Mouse (Mus musculus) gastrocnemius, adult 2 months (tissue): ENCODE measurements around the gene Tmem258. TPM values are rescaled to one million over a fixed set of nuclear protein-coding genes. Genes with fewer than 3 reads are reported as not detected.

Experiments used
- DNase-seq: peaks from one replicate; pipeline ENCODE4 v3.0.0; 2022
- H3K27ac ChIP-seq: fragments of 200-600 bp; 2 replicates; pipeline ENCODE4 v1.8.1; 2022; ENCODE audit warnings: mild to moderate bottlenecking
- H3K4me3 ChIP-seq: fragments of 200-600 bp; 2 replicates; pipeline ENCODE4 v1.8.1; 2022; ENCODE audit warnings: mild to moderate bottlenecking, moderate library complexity
- CTCF ChIP-seq: fragments of 200-600 bp; IDR thresholded peaks from 2 replicates; pipeline ENCODE4 v1.8.1; 2022; ENCODE audit warnings: antibody characterized with exemption, mild to moderate bottlenecking, moderate library complexity
- intact Hi-C: fragments of 180-260 bp; cut with DNase I; formaldehyde crosslinking; loops from one replicate; pipeline ENCODE4 v1.15.1; 2025
- total RNA-seq, 2 experiments: library from RNA; stranded (reverse); gene quantifications; 2 replicates each; pipeline ENCODE4 v1.2.3; 2021

Gene Tmem258
- total RNA-seq, 2 experiments from 2014 or later: 80.3 to 98.7 TPM

DNA sequence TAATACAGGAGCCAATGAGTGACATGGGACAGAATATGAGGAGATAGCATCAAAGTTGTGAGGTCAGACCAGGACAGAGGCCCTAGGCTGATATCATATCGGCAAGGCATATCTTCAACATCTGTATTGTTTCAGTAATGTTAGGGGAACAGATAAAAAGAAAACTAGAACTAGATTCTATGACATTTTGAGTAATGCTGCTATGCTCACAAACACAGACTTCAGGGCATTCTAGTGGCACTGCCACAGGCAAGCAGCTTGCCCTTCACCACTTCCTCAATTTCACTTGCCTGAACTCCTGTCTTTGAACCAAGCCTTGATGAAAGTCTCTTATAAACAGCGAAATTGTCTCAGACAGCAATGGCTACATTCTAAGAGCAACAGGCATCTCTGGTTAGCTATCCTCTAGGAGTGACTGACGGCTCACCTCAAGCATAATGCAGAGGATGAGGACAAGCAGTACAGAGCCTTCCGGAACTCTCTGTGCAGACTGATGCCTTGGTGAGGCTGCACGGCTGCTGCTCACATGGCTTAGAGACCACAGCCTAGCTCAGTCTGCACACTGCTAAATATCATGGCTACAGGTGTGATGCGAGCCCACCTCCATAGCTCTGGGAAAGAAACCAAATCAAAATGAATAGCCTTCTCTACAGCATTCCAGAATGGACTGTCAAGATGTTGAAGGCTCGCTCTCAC, 29.8 kb upstream of the Tmem258 start:
- intact Hi-C loops: no loop called here
- Histone ChIP-seq H3K4me3 (no peak overlapping the region), H3K27ac (no peak overlapping the region; the same call in 1 of the 2 replicates)
- no peak for TF ChIP-seq CTCF
- no peak for DNase-seq

DNA sequence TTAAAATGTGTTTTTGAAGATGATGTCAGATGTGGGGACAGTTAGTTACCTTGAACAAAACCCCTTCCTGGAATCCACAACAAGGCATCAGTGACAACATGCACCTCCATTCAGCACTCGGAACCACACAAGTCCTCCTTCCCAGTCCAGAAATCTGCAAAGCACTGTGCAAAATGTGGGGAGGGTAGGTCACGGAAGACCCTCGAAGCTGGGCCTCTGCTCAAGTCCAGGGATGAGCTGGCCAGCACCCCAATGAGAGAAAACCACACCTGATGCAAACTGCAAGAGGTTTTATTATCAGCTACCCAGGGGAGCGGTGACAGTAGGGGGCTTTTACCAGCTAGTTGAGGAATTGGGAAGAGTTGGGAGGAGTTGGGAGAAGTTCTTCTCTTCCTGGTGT, 28.9 kb upstream of the Tmem258 start:
- Histone ChIP-seq H3K27ac (no peak overlapping the region), H3K4me3 (no peak overlapping the region)
- intact Hi-C loops: no loop called here
- TF ChIP-seq CTCF: no peak
- no peak for DNase-seq

DNA sequence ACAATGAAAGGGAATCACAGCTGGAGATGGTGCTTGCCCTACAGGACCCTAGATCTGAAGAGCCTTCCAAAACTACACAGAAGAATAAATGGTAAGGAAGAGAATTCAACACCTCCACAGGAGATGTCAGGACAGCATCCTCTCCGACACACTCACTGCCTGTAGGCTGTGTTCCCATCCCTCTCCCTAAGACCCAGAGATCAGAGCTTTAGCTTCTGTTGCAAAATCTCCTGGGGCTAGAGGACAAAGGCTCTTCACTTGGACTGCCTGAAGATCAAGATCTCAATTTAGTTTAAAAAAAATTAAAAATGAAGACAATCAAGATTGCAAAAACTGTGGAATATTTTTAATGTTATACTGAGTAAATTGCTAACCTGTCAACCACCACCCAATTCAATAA, 27.3 kb upstream of the Tmem258 start:
- no peak for TF ChIP-seq CTCF
- H3K4me3 ChIP-seq: no peak overlapping the region
- intact Hi-C loops: no loop called here

DNA sequence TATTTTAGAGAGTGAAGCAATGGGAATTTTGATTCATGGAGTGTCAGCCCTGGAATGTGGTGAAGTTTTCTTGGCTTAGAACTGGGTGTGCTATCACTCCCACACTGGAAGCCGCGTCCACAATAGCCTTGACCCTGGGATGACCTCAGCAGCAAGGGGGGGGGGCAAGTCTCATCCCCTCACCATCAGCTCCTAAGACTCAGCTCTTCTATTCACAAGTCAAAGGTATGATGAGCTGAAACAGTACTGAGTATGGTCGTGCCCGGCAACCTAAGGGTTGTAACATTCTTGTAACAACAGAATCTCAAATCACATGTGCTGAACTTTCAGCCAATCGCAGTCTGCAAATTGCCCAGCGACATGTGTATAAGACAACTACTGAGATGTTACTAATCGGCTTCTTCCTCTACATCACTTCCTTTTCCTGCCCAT, 26.9 kb upstream of the Tmem258 start:
- no peak overlapping the region for H3K27ac ChIP-seq
- no peak overlapping the region for H3K4me3 ChIP-seq
- TF ChIP-seq CTCF: no peak
- DNase-seq: no peak
- intact Hi-C loops: no loop called here

More for the DNA sequence above, 27.3 kb upstream of the Tmem258 start:
- H3K27ac ChIP-seq: no peak overlapping the region
- no peak for DNase-seq

DNA sequence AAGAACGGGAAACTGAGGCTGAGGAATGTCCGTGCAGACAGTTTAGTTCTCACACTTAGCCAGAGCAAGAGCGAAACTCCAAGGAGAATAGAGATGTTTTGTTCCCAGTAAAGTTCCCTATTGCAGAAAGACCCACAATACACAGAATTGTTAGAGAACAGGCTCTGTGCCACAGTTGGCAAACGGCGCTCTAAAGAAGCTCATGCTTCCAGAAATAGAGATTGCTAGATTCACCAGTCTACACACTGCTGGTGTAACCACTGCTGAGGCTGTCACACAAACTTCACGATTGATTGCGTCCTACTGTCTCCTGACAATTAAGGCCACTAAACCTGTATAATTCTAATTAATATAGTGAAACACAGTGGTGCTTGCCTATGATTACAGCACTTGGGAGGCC, 22.6 kb upstream of the Tmem258 start:
- no peak for DNase-seq
- TF ChIP-seq CTCF: no peak
- intact Hi-C loops: loop anchor here (10.0 kb wide), 1 partner anchor 76 kb away; the partner anchor contains the start of gene Fads2
- H3K4me3 ChIP-seq: no peak overlapping the region
- H3K27ac ChIP-seq: no peak overlapping the region

DNA sequence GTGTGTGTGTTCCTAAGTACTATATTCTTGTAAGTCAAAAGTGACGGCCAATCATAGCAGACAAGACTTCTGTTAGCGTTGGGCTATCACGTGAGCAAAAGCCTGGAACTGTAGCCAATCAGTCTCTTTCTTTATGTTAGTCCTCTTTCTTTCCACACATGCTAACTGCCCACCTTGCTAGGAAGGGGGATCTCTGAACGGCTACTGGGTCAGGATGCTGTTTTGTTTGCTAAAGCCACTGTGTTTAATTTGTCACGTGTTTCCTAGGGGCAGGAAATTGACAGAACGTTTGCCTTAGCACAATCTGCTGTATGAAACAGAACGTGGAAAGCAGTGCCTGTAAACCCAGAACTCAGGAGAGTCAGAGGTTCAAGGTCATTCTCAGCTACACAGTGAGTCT, 21.7 kb upstream of the Tmem258 start:
- no peak for TF ChIP-seq CTCF
- Histone ChIP-seq H3K27ac (peak overlapping the region; percentile 85), H3K4me3 (peak overlapping the region; percentile 94)
- DNase-seq: no peak
- intact Hi-C loops: loop anchor here (10.0 kb wide), 1 partner anchor 77 kb away; the partner anchor contains the start of gene Fads2

DNA sequence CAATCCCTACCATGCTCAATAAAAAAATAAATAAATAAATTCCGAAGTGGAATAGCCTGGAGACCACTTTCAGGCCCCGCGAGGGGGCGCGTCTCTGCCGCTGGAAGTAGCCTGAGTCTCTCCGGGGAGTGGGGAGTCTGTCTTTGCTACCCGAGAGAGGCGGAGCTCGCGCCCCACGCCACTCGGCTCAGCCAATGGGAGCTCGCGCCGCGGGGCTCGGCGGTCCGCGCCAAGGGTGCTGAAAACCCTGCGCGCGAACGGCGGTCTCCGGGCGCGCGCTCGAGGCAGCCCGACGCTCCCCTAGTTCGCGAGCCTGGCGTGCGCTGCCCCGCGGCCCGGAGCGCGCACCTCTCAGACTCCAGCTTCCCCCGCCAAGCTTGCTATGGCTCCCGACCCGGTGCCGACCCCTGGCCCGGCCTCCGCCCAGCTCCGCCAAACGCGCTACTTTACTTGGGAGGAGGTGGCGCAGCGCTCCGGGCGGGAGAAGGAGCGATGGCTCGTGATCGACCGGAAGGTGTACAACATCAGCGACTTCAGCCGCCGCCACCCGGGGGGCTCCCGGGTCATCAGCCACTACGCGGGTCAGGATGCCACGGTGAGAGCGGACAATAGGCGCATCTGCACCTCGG, 21.0 kb upstream of the Tmem258 start, which contains the start of gene Fads1:
Gene Fads1 (plus strand): TSS at position 219 of the 629 bp plus-strand sequence.
- DNase-seq: peak; percentile 95
- TF ChIP-seq CTCF: peak; percentile 64
- Histone ChIP-seq H3K27ac (peak within 1 kb of the TSS; percentile 85), H3K4me3 (peak within 1 kb of the TSS; percentile 94)
- intact Hi-C loops: loop anchor here (10.0 kb wide), 1 partner anchor 78 kb away; the partner anchor contains the start of gene Fads2

DNA sequence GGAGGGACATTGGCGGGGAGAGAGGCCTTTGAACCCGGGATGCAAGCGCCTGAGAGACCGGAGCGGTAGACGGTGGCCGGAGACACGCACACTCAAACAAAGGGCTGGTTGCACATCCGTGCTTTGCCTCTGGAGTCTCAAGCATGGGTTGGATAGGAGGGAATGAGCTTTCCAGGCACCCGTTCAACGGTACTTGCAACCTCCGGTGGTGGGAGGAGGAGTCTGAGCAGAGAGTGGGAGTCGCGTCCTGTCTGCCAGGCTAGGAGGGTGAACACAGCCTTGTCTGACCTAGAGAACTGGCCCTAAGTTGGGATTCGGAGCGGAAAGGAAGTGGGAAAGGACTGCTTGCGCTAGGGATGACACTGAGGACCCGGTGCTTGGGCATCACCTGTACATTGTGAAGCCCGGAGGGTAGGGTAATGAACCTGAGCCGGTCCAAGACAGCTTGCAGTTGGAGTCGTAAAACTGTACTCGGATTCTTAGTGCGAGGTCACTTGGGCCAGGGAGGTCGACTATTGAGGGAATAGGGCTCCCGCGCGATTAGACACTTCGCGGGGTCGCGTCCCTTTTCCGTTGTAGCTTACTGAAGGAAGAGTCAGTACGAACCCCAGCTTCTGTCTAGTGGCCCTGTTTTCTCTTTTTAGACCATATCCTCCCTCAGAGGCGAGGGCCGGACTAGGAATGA, 20.4 kb upstream of the Tmem258 start:
- TF ChIP-seq CTCF: no peak
- peak overlapping the region; percentile 85 for H3K27ac ChIP-seq
- intact Hi-C loops: loop anchor here (10.0 kb wide), 1 partner anchor 79 kb away; the partner anchor contains the start of gene Fads2
- H3K4me3 ChIP-seq: peak overlapping the region; percentile 94
- peak; percentile 68 for DNase-seq

DNA sequence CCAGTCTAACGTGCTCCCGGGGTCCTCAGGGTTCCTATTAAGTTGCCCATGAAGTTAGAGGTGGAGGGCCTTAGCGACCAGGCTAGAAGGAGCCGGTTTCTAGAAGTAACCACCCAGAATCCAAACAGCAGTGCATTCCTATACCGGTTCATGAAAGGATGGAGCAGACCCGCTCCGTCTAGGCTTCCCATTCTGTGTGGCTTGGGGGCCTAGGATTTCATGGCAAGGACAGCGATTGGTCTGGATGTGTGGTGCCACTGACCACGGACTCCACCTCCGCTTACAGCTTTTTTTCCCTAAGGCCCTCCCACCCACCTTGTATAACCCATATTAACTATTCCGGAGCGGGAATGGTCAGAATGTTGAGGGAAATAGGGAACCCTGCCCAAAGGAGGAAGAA, 19.7 kb upstream of the Tmem258 start:
- H3K27ac ChIP-seq: peak overlapping the region; percentile 85
- intact Hi-C loops: loop anchor here (10.0 kb wide), 1 partner anchor 79 kb away; the partner anchor contains the start of gene Fads2
- TF ChIP-seq CTCF: no peak
- H3K4me3 ChIP-seq: peak overlapping the region; percentile 94
- DNase-seq: no peak

DNA sequence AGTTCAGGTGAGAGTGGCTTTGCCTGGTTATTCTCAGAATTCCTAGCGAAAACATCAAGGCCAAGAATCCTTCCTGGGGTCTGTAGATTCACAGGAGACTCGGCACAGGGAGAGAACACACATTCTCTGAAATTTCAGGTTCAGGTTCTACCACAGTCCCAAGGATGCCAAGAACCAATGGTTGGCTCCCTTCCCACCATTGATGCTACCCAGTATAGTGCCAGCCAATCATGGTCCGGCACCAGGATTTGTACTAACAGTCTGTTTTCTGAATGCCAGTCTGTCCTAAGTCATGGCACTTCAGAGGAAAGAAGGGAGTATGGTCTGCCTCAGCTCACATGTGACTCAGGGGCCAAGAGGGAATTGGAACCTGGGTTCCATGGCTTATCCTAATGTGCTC, 17.9 kb upstream of the Tmem258 start:
- no peak overlapping the region for H3K27ac ChIP-seq
- DNase-seq: no peak
- intact Hi-C loops: loop anchor here (10.0 kb wide), 1 partner anchor 81 kb away; the partner anchor contains the start of gene Fads2

DNA sequence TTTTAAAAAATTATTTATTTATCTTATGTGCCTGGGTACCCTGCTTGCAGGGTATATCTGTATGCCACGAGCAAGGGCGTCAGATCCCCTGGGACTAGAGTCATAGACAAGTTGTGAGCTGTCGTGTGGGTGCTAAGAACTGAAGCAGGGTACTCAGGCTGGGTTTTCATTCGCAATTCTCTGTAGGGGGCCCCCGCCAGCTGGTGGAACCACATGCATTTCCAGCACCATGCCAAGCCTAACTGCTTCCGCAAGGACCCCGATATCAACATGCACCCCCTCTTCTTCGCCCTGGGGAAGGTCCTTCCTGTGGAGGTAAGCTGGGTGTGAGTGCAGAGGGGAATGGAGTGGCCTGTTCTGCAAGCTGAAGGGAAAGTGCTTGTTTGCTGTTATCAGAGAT, 17.2 kb upstream of the Tmem258 start:
- no peak overlapping the region for H3K4me3 ChIP-seq
- TF ChIP-seq CTCF: no peak
- H3K27ac ChIP-seq: no peak overlapping the region
- intact Hi-C loops: loop anchor here (10.0 kb wide), 1 partner anchor 82 kb away; the partner anchor contains the start of gene Fads2
- DNase-seq: no peak

More for the DNA sequence above, 17.9 kb upstream of the Tmem258 start:
- TF ChIP-seq CTCF: no peak
- no peak overlapping the region for H3K4me3 ChIP-seq

DNA sequence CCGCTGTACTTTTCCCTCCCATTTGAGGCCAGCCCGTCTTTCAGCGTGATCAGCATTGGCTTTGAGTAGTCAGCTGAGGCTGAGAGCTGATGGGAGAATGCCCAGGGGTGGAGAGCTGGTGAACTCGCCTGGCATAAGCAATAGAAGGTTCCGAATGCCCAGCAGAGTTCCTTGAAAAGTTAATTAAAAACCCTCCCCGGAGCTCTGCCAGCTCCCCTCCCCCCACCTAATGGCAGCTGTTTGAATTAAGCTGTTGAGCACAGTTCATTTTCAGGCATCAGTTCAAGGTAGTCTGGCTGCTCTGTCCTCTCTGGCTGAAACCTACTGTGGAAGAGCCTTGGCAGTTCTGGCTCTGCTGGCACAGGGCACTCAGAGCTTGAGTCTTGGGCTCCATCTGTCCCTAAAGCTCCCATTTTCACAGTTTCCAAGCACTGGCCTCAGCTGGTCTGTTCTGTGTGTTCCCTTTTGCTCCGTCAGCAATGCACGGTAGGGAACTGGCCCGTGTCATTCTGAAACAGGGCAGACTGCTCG, 15.5 kb upstream of the Tmem258 start:
- TF ChIP-seq CTCF: no peak
- no peak overlapping the region for H3K27ac ChIP-seq
- intact Hi-C loops: loop anchor here (10.0 kb wide), 1 partner anchor 84 kb away; the partner anchor contains the start of gene Fads2
- H3K4me3 ChIP-seq: peak overlapping the region; percentile 15
- peak; percentile 58 for DNase-seq
